Mouse (Mus musculus): ENCODE data around the gene Smagp. TPM values are rescaled to one million over a fixed set of nuclear protein-coding genes. Genes with fewer than 3 reads are reported as not detected.

The Smagp gene
- total and polyA plus RNA-seq, 2 experiments from 2014 or later = 19.0 to 27.6 TPM

DNA sequence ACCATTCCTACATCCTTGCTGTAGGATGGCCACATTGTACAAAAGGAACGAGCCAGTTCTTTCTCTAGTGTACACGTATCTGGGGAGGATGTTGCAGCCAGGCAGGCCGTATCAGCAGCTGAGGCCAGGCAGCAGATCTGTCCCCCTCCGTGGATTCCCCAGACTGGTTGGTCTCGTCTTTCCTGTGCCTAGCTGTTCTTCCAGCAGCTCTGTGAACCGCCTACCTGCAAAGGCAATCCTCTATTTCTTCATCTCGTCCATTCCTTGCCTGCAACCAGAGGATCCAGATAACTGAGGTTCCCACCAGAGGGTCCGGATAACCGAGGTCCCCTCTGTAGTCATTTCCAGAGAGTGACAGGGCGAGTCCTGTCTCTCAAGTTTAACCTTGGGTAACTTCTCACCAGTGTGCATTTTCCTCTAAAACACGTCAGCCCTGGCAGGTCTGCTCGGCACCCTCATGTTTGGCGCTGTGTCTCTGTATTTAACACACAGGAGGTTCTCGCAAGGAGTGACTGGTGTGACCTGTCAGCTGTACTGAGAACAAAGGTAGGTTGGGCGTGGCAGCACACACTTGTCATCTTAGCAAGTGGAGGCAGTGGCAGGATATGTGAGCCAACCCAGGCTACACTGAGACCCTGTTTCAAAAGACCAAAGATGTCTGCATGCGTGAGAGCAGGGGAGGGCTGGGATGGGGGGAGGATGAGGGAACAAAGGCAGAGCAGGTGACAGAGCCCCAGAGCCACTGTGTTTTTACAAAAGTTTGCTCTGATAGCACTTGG is 3.4 kb upstream of the Smagp start:
- no peak overlapping the region for H3K4me2 ChIP-seq (ENCODE audit: low read depth, low read length)
- H3K4me1 ChIP-seq (ENCODE audit: control insufficient read depth, insufficient read depth) = peaks cover 16% of the 10 kb centered on the region; the same call in 1 of the 2 replicates
- H3K27ac ChIP-seq (ENCODE audit: low read depth) = peak overlapping the region; percentile 55; the same call in 1 of the 2 replicates
- no peak overlapping the region for H3K4me3 ChIP-seq (ENCODE audit: low read depth, low read length)
- no peak overlapping the region for H3K9ac ChIP-seq (replicated peaks; ENCODE audit: low read depth, low read length)
- H3K36me3 ChIP-seq (replicated peaks; ENCODE audit: control insufficient read depth, insufficient read depth, low read length) = no peaks in the 10 kb centered on the region
- ATAC-seq (ENCODE audit: insufficient read depth, low read depth) (no peak), DNase-seq (ENCODE audit: low spot score) (no peak)
- TF ChIP-seq CTCF (IDR thresholded peaks at IDR 0.05; ENCODE audit: low read depth) = no peak
- TF ChIP-seq EP300 (IDR thresholded peaks at IDR 0.05; ENCODE audit: low read depth) = no peak
- H3K9me3 ChIP-seq (replicated peaks; ENCODE audit: control insufficient read depth, low read length) = no peaks in the 10 kb centered on the region
- H3K27me3 ChIP-seq (ENCODE audit: control insufficient read depth, insufficient read depth, low read length) = peaks cover 20% of the 10 kb centered on the region
- WGBS = 73% methylated on average over 16 of the region's 16 CpGs

DNA sequence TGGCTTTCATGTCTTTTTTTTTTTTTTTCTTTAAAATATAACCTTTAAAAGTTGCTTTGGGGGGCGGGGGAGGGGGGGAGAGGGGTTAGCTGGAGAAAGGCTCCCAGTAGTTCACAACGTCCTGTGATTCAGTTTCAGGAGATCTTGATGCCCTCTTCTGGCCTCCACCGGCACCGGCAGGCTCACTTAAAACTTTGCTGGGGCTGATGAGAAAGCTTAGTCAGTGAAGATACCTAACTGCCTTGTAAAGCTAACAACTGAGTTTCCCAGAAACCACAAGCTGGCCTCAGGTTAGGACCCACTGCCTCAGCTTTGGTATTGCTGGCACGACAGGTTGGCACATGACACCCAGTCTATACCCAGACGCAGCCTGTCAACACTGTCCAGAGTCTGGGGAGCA is 921 bp upstream of the Smagp start:
- no peak overlapping the region for H3K27ac ChIP-seq (ENCODE audit: low read depth)
- 0 out of 2 replicates have a peak overlapping the region, but pooled peaks have one; percentile 75 for H3K4me3 ChIP-seq (ENCODE audit: low read depth, low read length)
- 13% methylated on average over 6 of the region's 6 CpGs for WGBS
- DNase-seq (ENCODE audit: low spot score) = peak; percentile 55
- TF ChIP-seq EP300 (IDR thresholded peaks at IDR 0.05; ENCODE audit: low read depth) (no peak), CTCF (IDR thresholded peaks at IDR 0.05; ENCODE audit: low read depth) (peak; percentile 38)
- peaks cover 16% of the 10 kb centered on the region; the same call in 1 of the 2 replicates for H3K4me1 ChIP-seq (ENCODE audit: control insufficient read depth, insufficient read depth)
- no peaks in the 10 kb centered on the region for H3K36me3 ChIP-seq (replicated peaks; ENCODE audit: control insufficient read depth, insufficient read depth, low read length)
- H3K4me2 ChIP-seq (ENCODE audit: low read depth, low read length) = peak overlapping the region; percentile 89
- H3K27me3 ChIP-seq (ENCODE audit: control insufficient read depth, insufficient read depth, low read length) = peaks cover 24% of the 10 kb centered on the region
- H3K9me3 ChIP-seq (replicated peaks; ENCODE audit: control insufficient read depth, low read length) = no peaks in the 10 kb centered on the region
- ATAC-seq (ENCODE audit: insufficient read depth, low read depth) = no peak
- no peak overlapping the region for H3K9ac ChIP-seq (replicated peaks; ENCODE audit: low read depth, low read length)

DNA sequence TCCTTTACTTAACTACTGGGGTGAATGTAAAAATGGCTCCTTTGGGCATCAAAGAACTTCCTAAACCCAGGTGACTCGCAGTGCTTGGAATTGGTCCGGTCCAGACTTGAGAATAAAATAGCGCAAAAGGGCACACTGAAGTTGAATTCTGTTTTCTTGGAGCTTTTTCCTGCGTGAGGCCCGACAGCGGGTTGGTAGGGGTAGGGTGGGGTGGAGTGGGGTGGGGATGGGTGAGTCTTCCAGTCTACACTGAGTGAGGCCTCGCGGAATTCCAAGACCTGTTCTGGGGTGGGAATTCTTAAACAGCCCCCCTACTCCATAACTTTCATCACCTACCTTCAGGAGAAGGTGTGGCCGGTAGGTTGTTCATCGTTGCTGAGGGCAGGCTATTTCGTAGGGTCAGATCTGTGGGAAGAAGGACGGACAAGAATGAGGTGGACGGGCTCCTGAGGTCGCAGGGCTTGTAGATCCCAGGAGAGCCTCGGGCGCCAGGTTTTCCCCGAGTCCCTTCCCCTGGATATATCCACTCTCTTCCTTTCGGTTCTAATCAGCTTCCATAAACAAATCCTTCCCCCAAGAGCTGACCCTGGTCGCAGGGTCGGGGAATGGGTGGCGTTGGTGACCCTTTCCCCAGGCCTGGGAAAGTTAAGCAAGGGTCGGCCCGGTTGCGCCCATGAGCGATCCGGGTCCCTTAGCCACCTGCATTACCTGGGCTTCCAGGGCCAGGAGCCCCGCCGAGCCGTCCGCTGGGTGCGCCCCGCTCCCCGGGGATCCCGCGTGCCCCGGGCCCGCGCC is 692 bp downstream of the Smagp start:
- H3K27me3 ChIP-seq (ENCODE audit: control insufficient read depth, insufficient read depth, low read length) = peaks cover 24% of the 10 kb centered on the region
- H3K27ac ChIP-seq (ENCODE audit: low read depth) = peak overlapping the region; percentile 75
- DNase-seq (ENCODE audit: low spot score) = no peak
- no peaks in the 10 kb centered on the region for H3K9me3 ChIP-seq (replicated peaks; ENCODE audit: control insufficient read depth, low read length)
- H3K4me1 ChIP-seq (ENCODE audit: control insufficient read depth, insufficient read depth) = peaks cover 11% of the 10 kb centered on the region; the same call in 1 of the 2 replicates
- H3K36me3 ChIP-seq (replicated peaks; ENCODE audit: control insufficient read depth, insufficient read depth, low read length) = no peaks in the 10 kb centered on the region
- H3K4me3 ChIP-seq (ENCODE audit: low read depth, low read length) = peak overlapping the region; percentile 75
- H3K4me2 ChIP-seq (ENCODE audit: low read depth, low read length) = peak overlapping the region; percentile 89
- 5% methylated on average over 33 of the region's 38 CpGs for WGBS
- no peak for ATAC-seq (ENCODE audit: insufficient read depth, low read depth)
- TF ChIP-seq EP300 (IDR thresholded peaks at IDR 0.05; ENCODE audit: low read depth) (no peak), CTCF (IDR thresholded peaks at IDR 0.05; ENCODE audit: low read depth) (no peak)
- H3K9ac ChIP-seq (replicated peaks; ENCODE audit: low read depth, low read length) = peak overlapping the region; percentile 73

DNA sequence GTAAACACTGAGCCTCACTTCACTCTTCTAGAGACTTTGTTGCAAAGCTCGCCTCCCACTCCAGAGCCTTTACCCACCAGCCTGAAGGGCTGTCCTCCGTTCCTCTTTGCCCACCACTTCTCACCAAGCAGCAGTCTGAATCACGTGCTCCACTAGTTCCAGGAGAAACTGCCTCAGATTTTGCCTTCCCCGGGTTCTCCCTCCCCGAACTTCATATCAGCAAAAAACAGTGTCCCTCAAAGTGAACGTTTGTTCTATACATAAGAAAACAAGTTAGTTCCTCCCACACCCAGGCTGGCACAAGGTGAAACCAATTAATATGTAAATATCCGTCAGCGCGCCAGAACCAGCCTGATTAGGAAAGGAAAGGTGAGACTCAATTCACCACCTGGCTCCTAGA is 1.5 kb downstream of the Smagp start:
- no peak for ATAC-seq (ENCODE audit: insufficient read depth, low read depth)
- peak overlapping the region; percentile 89 for H3K4me2 ChIP-seq (ENCODE audit: low read depth, low read length)
- H3K36me3 ChIP-seq (replicated peaks; ENCODE audit: control insufficient read depth, insufficient read depth, low read length) = no peaks in the 10 kb centered on the region
- no peak for DNase-seq (ENCODE audit: low spot score)
- H3K4me1 ChIP-seq (ENCODE audit: control insufficient read depth, insufficient read depth) = 0 out of 2 replicates have a peak, but pooled peaks cover 3% of the 10 kb centered on the region
- peak overlapping the region; percentile 75; the same call in 1 of the 2 replicates for H3K4me3 ChIP-seq (ENCODE audit: low read depth, low read length)
- peaks cover 24% of the 10 kb centered on the region for H3K27me3 ChIP-seq (ENCODE audit: control insufficient read depth, insufficient read depth, low read length)
- H3K27ac ChIP-seq (ENCODE audit: low read depth) = no peak overlapping the region
- WGBS = 14% methylated on average over 9 of the region's 9 CpGs
- H3K9ac ChIP-seq (replicated peaks; ENCODE audit: low read depth, low read length) = no peak overlapping the region
- TF ChIP-seq EP300 (IDR thresholded peaks at IDR 0.05; ENCODE audit: low read depth) (no peak), CTCF (IDR thresholded peaks at IDR 0.05; ENCODE audit: low read depth) (no peak)
- H3K9me3 ChIP-seq (replicated peaks; ENCODE audit: control insufficient read depth, low read length) = no peaks in the 10 kb centered on the region

DNA sequence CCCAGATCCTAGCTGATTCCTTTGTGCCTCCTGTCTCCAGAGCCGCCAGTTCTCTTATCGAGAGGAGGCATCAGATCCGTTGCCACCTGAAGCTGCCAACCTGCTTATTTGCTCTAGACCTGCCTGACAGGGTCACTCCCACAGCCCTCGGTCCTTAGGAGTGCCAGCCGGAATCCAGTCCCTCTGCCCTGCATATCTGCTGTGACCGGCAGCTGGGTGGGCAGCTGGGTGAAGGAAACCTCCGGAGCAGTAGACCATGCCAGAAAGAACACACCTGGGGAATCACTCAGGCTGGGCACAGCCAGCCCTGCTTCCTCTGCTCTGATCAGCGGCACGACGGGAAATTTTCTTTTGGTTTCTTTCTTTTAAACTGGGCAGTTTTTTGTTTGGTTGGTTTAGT is 3.4 kb downstream of the Smagp start:
- TF ChIP-seq CTCF (IDR thresholded peaks at IDR 0.05; ENCODE audit: low read depth) (no peak), EP300 (IDR thresholded peaks at IDR 0.05; ENCODE audit: low read depth) (no peak)
- WGBS = 81% methylated on average over 10 of the region's 10 CpGs
- Histone ChIP-seq H3K36me3 (replicated peaks; ENCODE audit: control insufficient read depth, insufficient read depth, low read length) (no peaks in the 10 kb centered on the region), H3K4me2 (ENCODE audit: low read depth, low read length) (no peak overlapping the region), H3K4me3 (ENCODE audit: low read depth, low read length) (no peak overlapping the region), H3K9me3 (replicated peaks; ENCODE audit: control insufficient read depth, low read length) (no peaks in the 10 kb centered on the region), H3K4me1 (ENCODE audit: control insufficient read depth, insufficient read depth) (0 out of 2 replicates have a peak, but pooled peaks cover 2% of the 10 kb centered on the region), H3K27ac (ENCODE audit: low read depth) (no peak overlapping the region), H3K9ac (replicated peaks; ENCODE audit: low read depth, low read length) (no peak overlapping the region), H3K27me3 (ENCODE audit: control insufficient read depth, insufficient read depth, low read length) (peaks cover 24% of the 10 kb centered on the region)
- ATAC-seq (ENCODE audit: insufficient read depth, low read depth) = no peak
- DNase-seq (ENCODE audit: low spot score) = no peak

Data from heart, postnatal 0 days (tissue).